Mouse (Mus musculus) hindbrain, embryonic 11.5 days (tissue): ENCODE results near the gene D5Ertd579e. TPM values are rescaled to one million over a fixed set of nuclear protein-coding genes. Genes with fewer than 3 reads are reported as not detected.

Experiments
- ATAC-seq: fragments of 200-750 bp; cut with Nextera tagmentation; 2 replicates; pipeline ENCODE4 v1.8.0; 2017; ENCODE audit warnings: mild to moderate bottlenecking, moderate TSS enrichment, moderate library complexity; ENCODE audit not compliant: low FRiP score
- DNase-seq: peaks from one replicate; pipeline ENCODE4 v3.0.0-alpha.2; 2015; ENCODE audit warnings: low spot score
- H3K27ac ChIP-seq: fragments of 300-500 bp; sonication (generic); 2 replicates; pipeline ENCODE4 v1.5.1; 2014; ENCODE audit warnings: mild to moderate bottlenecking, low read depth, low read length
- H3K27me3 ChIP-seq: fragments of 300-500 bp; sonication (generic); 2 replicates; pipeline ENCODE4 v1.6.1; 2014; ENCODE audit warnings: mild to moderate bottlenecking, low read length, moderate library complexity, mixed read lengths; ENCODE audit not compliant: control insufficient read depth, insufficient read depth
- H3K36me3 ChIP-seq: fragments of 300-500 bp; sonication (generic); 2 replicates; pipeline ENCODE4 v1.6.1; 2014; ENCODE audit warnings: mild to moderate bottlenecking, low read length, moderate library complexity, mixed read lengths; ENCODE audit not compliant: control insufficient read depth, insufficient read depth
- H3K4me1 ChIP-seq: fragments of 300-500 bp; sonication (generic); replicated peaks from 2 replicates; pipeline ENCODE4 v1.6.1; 2014; ENCODE audit warnings: low read length, mixed read lengths; ENCODE audit not compliant: control insufficient read depth, insufficient read depth
- H3K4me2 ChIP-seq: fragments of 300-500 bp; sonication (generic); replicated peaks from 2 replicates; pipeline ENCODE4 v1.6.1; 2014; ENCODE audit warnings: mild to moderate bottlenecking, low read depth, low read length
- H3K4me3 ChIP-seq: fragments of 300-500 bp; sonication (generic); 2 replicates; pipeline ENCODE4 v1.5.1; 2014; ENCODE audit warnings: low read depth, low read length
- H3K9ac ChIP-seq: fragments of 300-500 bp; sonication (generic); 2 replicates; pipeline ENCODE4 v1.6.1; 2014; ENCODE audit warnings: low read depth, low read length
- H3K9me3 ChIP-seq: fragments of 300-500 bp; sonication (generic); 2 replicates; pipeline ENCODE4 v1.6.1; 2016; ENCODE audit warnings: low read length; ENCODE audit not compliant: control insufficient read depth
- WGBS: fragments of 180-500 bp; shearing (Covaris S2); extraction: QIAGEN DNeasy Blood & Tissue Kit; methylation state at CpG from one replicate; pipeline ENCODE4 v1.1.7; 2014; 5-methylcytosine and 5-hydroxymethylcytosine counted together
- polyA plus RNA-seq: library from polyadenylated mRNA; unstranded; fragments of >200 nt; fragmentation: Nextera tagmentation; extraction: Ambion mirVana; gene quantifications from 2 replicates; pipeline ENCODE4 v1.2.1, GENCODE M21; 2014

Gene D5Ertd579e
- polyA plus RNA-seq, 1 experiment from 2014 or later = 34.4 TPM

DNA sequence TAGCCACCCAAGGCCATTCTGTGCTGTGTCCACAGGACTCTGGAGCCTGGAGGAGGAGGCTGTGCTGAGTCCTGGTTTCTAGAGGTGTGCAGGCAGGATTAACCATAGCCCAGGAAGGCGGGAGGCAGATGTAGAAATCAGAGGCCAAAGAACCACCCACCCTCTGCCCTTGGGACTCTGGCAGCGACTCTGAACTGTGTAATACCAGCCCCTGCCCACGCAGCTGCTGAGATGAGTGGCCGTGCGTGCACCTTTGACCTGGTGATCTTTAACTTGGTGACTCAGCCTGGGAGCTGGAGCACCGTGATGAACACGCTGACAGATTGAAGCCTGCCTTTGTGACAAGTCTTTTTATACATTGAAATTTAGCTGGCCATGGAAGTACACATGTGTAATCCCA, 28.4 kb upstream of the D5Ertd579e start:
- WGBS = 65% methylated on average over 7 of the region's 7 CpGs

DNA sequence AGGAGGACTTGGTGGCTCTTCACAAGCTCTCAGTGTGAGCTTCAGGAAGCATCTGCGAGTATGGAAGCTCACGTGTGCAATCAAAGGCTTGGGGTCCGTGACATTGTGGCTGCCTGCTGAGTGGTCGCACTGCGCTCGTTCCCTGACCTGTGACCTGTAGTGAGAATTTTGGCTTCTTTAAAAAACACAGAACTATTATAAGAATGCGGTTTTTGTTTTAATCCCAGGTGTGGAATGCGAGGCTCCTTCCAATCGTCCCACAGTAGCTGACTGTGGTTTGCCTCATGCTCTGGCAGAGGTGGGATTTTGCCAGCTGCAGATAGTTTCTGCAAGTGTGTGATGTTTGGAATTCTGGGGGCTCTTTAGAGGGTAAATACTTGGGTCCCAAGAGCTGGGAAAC, 27.5 kb upstream of the D5Ertd579e start:
- Histone ChIP-seq H3K27me3 (no peaks in the 10 kb centered on the region), H3K4me1 (no peaks in the 10 kb centered on the region), H3K27ac (no peak overlapping the region), H3K4me2 (no peak overlapping the region), H3K9ac (no peak overlapping the region), H3K36me3 (no peaks in the 10 kb centered on the region), H3K9me3 (no peaks in the 10 kb centered on the region), H3K4me3 (no peak overlapping the region)
- ATAC-seq (no peak), DNase-seq (no peak)
- 65% methylated on average over 9 of the region's 9 CpGs for WGBS

More for the DNA sequence above, 28.4 kb upstream of the D5Ertd579e start:
- H3K27me3 ChIP-seq = no peaks in the 10 kb centered on the region
- H3K9ac ChIP-seq = no peak overlapping the region
- no peak overlapping the region for H3K4me2 ChIP-seq
- H3K4me3 ChIP-seq = no peak overlapping the region
- no peaks in the 10 kb centered on the region for H3K36me3 ChIP-seq
- DNase-seq = no peak
- no peak overlapping the region for H3K27ac ChIP-seq
- no peaks in the 10 kb centered on the region for H3K9me3 ChIP-seq
- ATAC-seq = no peak
- H3K4me1 ChIP-seq = no peaks in the 10 kb centered on the region

DNA sequence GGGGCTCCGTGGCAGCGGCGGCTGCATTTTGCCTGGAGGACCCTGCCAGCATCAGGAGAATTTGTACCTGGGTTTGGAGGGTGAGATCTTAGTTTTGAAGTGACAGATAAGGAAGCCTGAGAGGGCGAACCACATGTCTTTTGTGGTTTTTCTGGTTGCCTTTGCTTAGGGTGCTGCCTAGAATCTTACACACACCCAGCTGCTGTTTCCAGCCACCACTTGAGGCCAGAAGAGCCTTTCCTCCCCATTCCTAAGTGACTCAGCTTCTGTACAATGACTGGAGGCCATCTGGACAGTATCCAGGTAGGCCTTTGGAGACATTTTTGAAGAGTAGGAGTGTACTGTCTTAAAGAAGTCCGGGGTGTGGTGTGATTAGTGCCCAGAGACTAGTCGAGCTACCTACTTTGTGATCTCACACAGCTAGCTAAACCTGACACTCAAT, 26.6 kb upstream of the D5Ertd579e start:
- DNase-seq = no peak
- Histone ChIP-seq H3K9ac (no peak overlapping the region), H3K4me2 (no peak overlapping the region), H3K36me3 (no peaks in the 10 kb centered on the region), H3K4me1 (no peaks in the 10 kb centered on the region), H3K4me3 (no peak overlapping the region), H3K9me3 (no peaks in the 10 kb centered on the region), H3K27ac (no peak overlapping the region), H3K27me3 (no peaks in the 10 kb centered on the region)
- 80% methylated on average over 6 of the region's 6 CpGs for WGBS
- no peak for ATAC-seq

DNA sequence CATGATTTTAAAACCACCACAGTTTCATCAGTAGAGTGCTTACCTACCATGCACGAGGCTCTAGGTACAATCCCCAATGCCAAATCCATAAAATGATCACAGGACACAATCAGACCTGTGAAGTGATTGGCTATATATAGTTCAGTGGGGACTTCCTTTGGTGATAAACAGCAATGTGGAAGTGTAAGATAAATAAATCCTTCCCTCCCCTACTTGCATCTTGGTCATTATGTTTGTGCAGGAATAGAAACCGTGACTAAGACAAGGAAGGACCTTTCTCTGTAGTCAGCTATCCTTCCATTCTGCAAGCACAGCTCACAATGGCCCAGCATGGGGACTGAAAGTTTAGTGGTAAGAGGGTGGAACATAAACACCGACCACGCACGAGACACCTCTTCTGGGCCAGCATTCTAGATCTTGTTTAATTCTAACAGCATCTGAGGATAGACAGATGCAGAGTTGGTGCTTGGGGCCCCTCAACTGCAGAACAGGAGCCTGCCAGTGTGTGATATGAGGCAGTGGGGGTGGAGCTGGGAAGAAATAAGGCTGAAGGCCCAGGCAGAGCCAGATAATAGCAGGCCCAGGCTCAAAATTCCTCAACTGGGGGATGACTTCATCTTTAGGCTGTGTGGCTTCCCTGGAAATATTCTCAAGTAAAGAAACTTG, 25.0 kb upstream of the D5Ertd579e start:
- Histone ChIP-seq H3K27ac (no peak overlapping the region), H3K4me3 (no peak overlapping the region), H3K9me3 (no peaks in the 10 kb centered on the region), H3K4me2 (no peak overlapping the region), H3K27me3 (no peaks in the 10 kb centered on the region), H3K4me1 (no peaks in the 10 kb centered on the region), H3K36me3 (no peaks in the 10 kb centered on the region), H3K9ac (no peak overlapping the region)
- ATAC-seq = no peak
- DNase-seq = no peak
- 78% methylated on average over 5 of the region's 5 CpGs for WGBS

DNA sequence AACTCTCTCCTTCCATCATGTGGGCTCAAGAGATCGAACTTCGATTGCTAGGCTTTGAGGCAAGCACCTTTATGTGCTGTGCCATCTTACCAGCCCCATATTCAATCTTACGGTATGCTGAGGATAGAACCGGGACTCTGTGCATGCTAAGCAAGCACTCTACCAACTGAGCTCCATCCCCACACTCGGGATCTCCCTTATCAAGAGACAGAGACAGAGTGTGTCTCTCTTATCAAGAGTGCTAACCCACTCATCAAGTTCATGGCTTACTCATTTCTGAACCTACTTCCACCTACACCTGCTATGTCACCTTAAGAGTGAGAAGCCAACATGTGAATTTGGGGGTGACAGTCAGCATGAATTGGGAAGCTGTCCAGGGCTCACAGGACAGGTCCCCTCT, 24.4 kb upstream of the D5Ertd579e start:
- H3K4me1 ChIP-seq = no peaks in the 10 kb centered on the region

DNA sequence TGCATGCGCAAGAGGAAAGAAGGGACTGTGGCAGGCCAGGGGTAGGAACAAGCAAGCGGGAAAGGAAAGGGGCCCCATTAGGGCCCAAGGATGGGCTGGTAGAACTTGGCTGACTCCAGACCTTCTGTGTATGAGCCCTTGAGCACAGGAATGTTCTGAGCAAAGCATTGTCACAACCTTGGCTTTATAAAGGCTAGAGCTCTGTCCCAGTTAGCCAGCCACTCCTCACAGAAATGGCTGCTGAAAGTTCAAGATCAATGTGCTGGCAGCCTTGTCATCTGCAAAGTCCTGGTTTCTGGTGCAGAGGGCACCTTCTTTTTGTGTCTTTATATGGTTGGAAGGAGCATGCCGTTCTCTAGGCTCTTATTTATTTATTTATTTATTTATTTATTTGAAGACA, 23.8 kb upstream of the D5Ertd579e start:
- H3K27ac ChIP-seq = no peak overlapping the region
- no peaks in the 10 kb centered on the region for H3K4me1 ChIP-seq
- no peak for ATAC-seq

More for the DNA sequence above, 24.4 kb upstream of the D5Ertd579e start:
- no peaks in the 10 kb centered on the region for H3K27me3 ChIP-seq
- WGBS = 93% methylated on average over 5 of the region's 5 CpGs
- DNase-seq = no peak
- H3K9me3 ChIP-seq = no peaks in the 10 kb centered on the region
- no peaks in the 10 kb centered on the region for H3K36me3 ChIP-seq
- H3K27ac ChIP-seq = no peak overlapping the region
- no peak for ATAC-seq
- no peak overlapping the region for H3K4me3 ChIP-seq
- no peak overlapping the region for H3K4me2 ChIP-seq
- H3K9ac ChIP-seq = no peak overlapping the region

DNA sequence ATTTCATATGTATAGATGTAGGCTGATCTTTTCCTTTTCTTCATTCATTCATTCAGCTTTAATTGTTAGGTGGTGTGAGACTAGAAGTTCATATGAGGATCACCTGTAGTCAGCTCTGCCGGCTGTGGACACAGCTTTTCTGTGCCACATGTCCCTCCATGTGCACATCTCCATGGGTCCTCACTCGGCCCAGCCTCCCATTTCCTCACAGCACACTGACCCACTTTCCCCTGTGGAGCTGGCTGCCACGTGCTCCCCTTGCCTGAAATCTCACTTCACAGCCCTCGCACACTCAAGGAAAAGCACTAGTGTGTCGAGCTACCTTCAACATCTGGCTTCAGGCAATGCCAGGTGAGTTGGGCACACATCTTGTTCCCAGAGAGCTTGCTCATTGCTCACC, 23.3 kb upstream of the D5Ertd579e start:
- Histone ChIP-seq H3K9me3 (no peaks in the 10 kb centered on the region), H3K9ac (no peak overlapping the region), H3K4me3 (no peak overlapping the region), H3K4me1 (no peaks in the 10 kb centered on the region), H3K36me3 (no peaks in the 10 kb centered on the region), H3K27ac (no peak overlapping the region), H3K27me3 (no peaks in the 10 kb centered on the region), H3K4me2 (no peak overlapping the region)
- WGBS = 84% methylated on average over 5 of the region's 5 CpGs
- no peak for ATAC-seq
- DNase-seq = no peak

More for the DNA sequence above, 23.8 kb upstream of the D5Ertd579e start:
- Histone ChIP-seq H3K9me3 (no peaks in the 10 kb centered on the region), H3K4me2 (no peak overlapping the region), H3K9ac (no peak overlapping the region), H3K36me3 (no peaks in the 10 kb centered on the region), H3K4me3 (no peak overlapping the region), H3K27me3 (no peaks in the 10 kb centered on the region)
- no peak for DNase-seq
- WGBS = 83% methylated on average over 3 of the region's 3 CpGs

DNA sequence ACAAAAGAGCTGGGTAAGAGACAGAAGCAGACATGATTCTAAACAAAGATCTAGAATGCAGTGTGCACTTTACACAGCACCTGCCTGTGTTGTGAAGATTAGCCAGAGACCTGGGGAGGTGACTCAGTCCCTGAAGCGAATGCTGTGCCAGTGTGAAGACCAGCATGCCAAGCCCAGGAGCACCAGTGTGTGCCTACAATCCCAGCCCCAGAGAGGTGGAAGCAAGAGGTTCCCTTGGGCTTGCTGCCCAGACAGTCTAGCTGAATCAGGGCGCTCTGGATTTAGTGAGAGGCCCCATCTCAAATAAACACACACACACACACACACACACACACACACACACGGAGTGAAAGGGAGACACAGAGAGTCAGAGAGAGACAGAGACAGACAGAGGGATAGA, 22.1 kb upstream of the D5Ertd579e start:
- H3K4me2 ChIP-seq = no peak overlapping the region
- 77% methylated on average over 3 of the region's 3 CpGs for WGBS
- H3K4me3 ChIP-seq = no peak overlapping the region
- no peak overlapping the region for H3K9ac ChIP-seq
- H3K27me3 ChIP-seq = no peaks in the 10 kb centered on the region
- no peak overlapping the region for H3K27ac ChIP-seq
- no peak for DNase-seq
- H3K36me3 ChIP-seq = no peaks in the 10 kb centered on the region
- no peaks in the 10 kb centered on the region for H3K9me3 ChIP-seq
- ATAC-seq = no peak
- H3K4me1 ChIP-seq = 0 out of 2 replicates have a peak, but pooled peaks cover 3% of the 10 kb centered on the region

DNA sequence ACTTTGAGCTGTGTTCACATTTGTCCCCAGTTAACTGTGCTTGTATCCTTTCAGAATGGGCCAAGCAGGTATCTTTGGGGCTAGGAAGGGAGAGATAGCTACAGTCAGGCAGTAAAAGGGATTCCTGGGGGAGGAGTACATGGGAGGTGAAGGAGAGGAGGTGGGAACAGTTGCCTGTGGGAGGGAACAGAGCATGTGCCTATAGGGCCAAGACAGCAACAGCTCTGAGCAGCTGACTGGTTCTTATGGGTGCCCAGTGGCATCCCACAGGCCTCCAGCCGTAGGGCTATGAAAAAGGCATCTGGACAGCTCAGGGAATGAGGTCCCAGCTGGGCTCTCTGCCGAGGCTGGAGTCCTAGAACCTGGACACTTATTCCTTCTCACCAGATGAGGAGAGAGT, 21.0 kb upstream of the D5Ertd579e start:
- H3K4me3 ChIP-seq = no peak overlapping the region
- 0 out of 2 replicates have a peak, but pooled peaks cover 3% of the 10 kb centered on the region for H3K4me1 ChIP-seq
- H3K4me2 ChIP-seq = no peak overlapping the region
- DNase-seq (no peak), ATAC-seq (no peak)
- H3K36me3 ChIP-seq = no peaks in the 10 kb centered on the region
- H3K27ac ChIP-seq = no peak overlapping the region
- H3K9ac ChIP-seq = no peak overlapping the region
- H3K9me3 ChIP-seq = no peaks in the 10 kb centered on the region
- no peaks in the 10 kb centered on the region for H3K27me3 ChIP-seq
- 63% methylated on average over 2 of the region's 2 CpGs for WGBS
